Mouse (Mus musculus): ENCODE data around the gene Gm7971. TPM values are rescaled to one million over a fixed set of nuclear protein-coding genes. Genes with fewer than 3 reads are reported as not detected.
"Not testable (repeated sequence)": the region's sequence is repeated elsewhere in the genome, so short reads cannot be mapped to it uniquely, and the experiment has no call there.

Gene Gm7971
- polyA plus RNA-seq (2014; fragmentation: Nextera tagmentation; extraction: Ambion mirVana), result not detected in 2 replicates

GRCm38 (mm10) chr5:95594775-95595174 is at the start of gene Gm7971:
Gm7971 (minus strand) TSS chr5:95594875.
- not testable (repeated sequence) for H3K9ac ChIP-seq (ENCODE audit: low read length); H3K4me2 ChIP-seq; H3K27ac ChIP-seq (ENCODE audit: low read depth, low read length); H3K27me3 ChIP-seq (ENCODE audit: control insufficient read depth, insufficient read depth, low read length); H3K36me3 ChIP-seq (ENCODE audit: control insufficient read depth, insufficient read depth, low read length); H3K9me3 ChIP-seq (ENCODE audit: control insufficient read depth, low read length); ATAC-seq (ENCODE audit: low FRiP score); H3K4me3 ChIP-seq (ENCODE audit: low read depth, low read length); DNase-seq (ENCODE audit: low spot score, missing footprints); H3K4me1 ChIP-seq (ENCODE audit: control insufficient read depth, insufficient read depth, low read length)
- WGBS, result no CpG with 5 or more reads among the region's 1 CpGs

Other genes starting within 250 kb of the Gm7971 start
- not detected in 2 replicates for gene D5Ertd577e, start 138.1 kb downstream of the Gm7971 start, polyA plus RNA-seq (2014; fragmentation: Nextera tagmentation; extraction: Ambion mirVana)
- gene Gm3286, start 84.1 kb downstream of the Gm7971 start, polyA plus RNA-seq (2014; fragmentation: Nextera tagmentation; extraction: Ambion mirVana), result not detected in 2 replicates
- gene Gm7978, start 141.3 kb upstream of the Gm7971 start, polyA plus RNA-seq (2014; fragmentation: Nextera tagmentation; extraction: Ambion mirVana), result not detected in 2 replicates
- not detected in 2 replicates for gene Gm7982, start 147.1 kb upstream of the Gm7971 start, polyA plus RNA-seq (2014; fragmentation: Nextera tagmentation; extraction: Ambion mirVana)
- not detected in 2 replicates for gene E330014E10Rik, start 181.1 kb upstream of the Gm7971 start, polyA plus RNA-seq (2014; fragmentation: Nextera tagmentation; extraction: Ambion mirVana)